7 mouse cellular contexts compared by ENCODE assay signal in the genomic region with DNA sequence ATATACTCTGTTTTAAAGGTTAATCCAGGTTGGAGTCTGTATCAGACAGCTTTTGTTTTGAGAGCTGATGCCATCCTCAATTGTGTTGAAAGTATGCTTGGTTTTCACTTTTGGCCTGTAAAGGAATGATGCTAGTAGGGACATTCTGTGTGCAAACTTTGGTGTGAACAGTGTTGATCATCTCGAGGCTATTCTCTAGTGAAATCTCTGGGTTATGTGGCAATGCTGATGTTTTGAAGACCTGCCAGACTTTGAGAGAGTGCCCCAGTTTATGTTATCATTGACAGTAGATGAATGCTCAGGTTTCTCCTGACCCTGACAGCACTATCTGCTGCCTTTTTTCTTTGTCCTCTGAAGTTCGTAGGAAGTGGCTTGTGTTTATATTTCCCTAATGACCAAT. TPM values are rescaled to one million over a fixed set of nuclear protein-coding genes. Genes with fewer than 3 reads are reported as not detected.
DNase-seq lines count a peak whose midpoint lies in the region; ATAC-seq and TF ChIP-seq lines count a peak whose summit lies in the region.

No protein-coding gene starts in this region.

- no peaks in the 10 kb centered on the region for H3K9me3 ChIP-seq in lung, postnatal 0 days (ENCODE audit: low read length)
- H3K9me3 ChIP-seq in forebrain, embryonic 11.5 days (ENCODE audit: control insufficient read depth, low read length), result no peaks in the 10 kb centered on the region
- H3K9me3 ChIP-seq in limb, embryonic 14.5 days (ENCODE audit: control insufficient read depth, low read length), result no peaks in the 10 kb centered on the region
- no peaks in the 10 kb centered on the region for H3K9me3 ChIP-seq in stomach, postnatal 0 days (ENCODE audit: control insufficient read depth, low read length)

- peak overlapping the region; percentile 81; the same call in 1 of the 2 replicates for H3K4me2 ChIP-seq in lung, postnatal 0 days (replicated peaks; ENCODE audit: low read depth, low read length)
- H3K4me2 ChIP-seq in forebrain, embryonic 11.5 days (ENCODE audit: low read depth, low read length, severe bottlenecking), result peak overlapping the region; percentile 88
- peak overlapping the region; percentile 71 for H3K4me2 ChIP-seq in limb, embryonic 14.5 days (replicated peaks; ENCODE audit: low read depth, low read length, severe bottlenecking)
- H3K4me2 ChIP-seq in stomach, postnatal 0 days (replicated peaks; ENCODE audit: low read depth), result peak overlapping the region; percentile 90

- no peaks in the 10 kb centered on the region for H3K27me3 ChIP-seq in lung, postnatal 0 days (replicated peaks; ENCODE audit: insufficient read depth, low read length)
- no peaks in the 10 kb centered on the region for H3K27me3 ChIP-seq in forebrain, embryonic 11.5 days (ENCODE audit: control insufficient read depth, insufficient read depth, low read length)
- no peaks in the 10 kb centered on the region for H3K27me3 ChIP-seq in limb, embryonic 14.5 days (ENCODE audit: control insufficient read depth, insufficient read depth, low read length)
- H3K27me3 ChIP-seq in stomach, postnatal 0 days (ENCODE audit: control insufficient read depth, insufficient read depth, low read length), result no peaks in the 10 kb centered on the region

- no peak overlapping the region for H3K4me3 ChIP-seq in lung, postnatal 0 days (ENCODE audit: low read depth, low read length)
- H3K4me3 ChIP-seq in forebrain, embryonic 11.5 days (ENCODE audit: low read depth, low read length), result peak overlapping the region; percentile 98
- peak overlapping the region; percentile 91 for H3K4me3 ChIP-seq in limb, embryonic 14.5 days (replicated peaks; ENCODE audit: low read length)
- H3K4me3 ChIP-seq in stomach, postnatal 0 days (ENCODE audit: low read depth, low read length), result peak overlapping the region; percentile 92

- H3K27ac ChIP-seq in lung, postnatal 0 days (ENCODE audit: low read length), result no peak overlapping the region
- H3K27ac ChIP-seq in forebrain, embryonic 11.5 days (ENCODE audit: low read depth, low read length), result no peak overlapping the region
- no peak overlapping the region for H3K27ac ChIP-seq in limb, embryonic 14.5 days (replicated peaks; ENCODE audit: low read depth, low read length)
- H3K27ac ChIP-seq in stomach, postnatal 0 days (replicated peaks), result no peak overlapping the region

- WGBS in lung, postnatal 0 days, result 16% methylated on average over 2 of the region's 2 CpGs
- WGBS in forebrain, embryonic 11.5 days, result 78% methylated on average over 2 of the region's 2 CpGs
- 44% methylated on average over 2 of the region's 2 CpGs for WGBS in limb, embryonic 14.5 days
- WGBS in stomach, postnatal 0 days, result 32% methylated on average over 2 of the region's 2 CpGs

- DNase-seq in lung, postnatal 0 days (ENCODE audit: low spot score), result no peak
- no peak for DNase-seq in lung, postnatal 25 days (ENCODE audit: low spot score)
- no peak for DNase-seq in forebrain, embryonic 11.5 days (ENCODE audit: low spot score)
- no peak for DNase-seq in limb, embryonic 14.5 days (ENCODE audit: low spot score)
- no peak for DNase-seq in stomach, postnatal 0 days (ENCODE audit: low spot score)
- no peak for DNase-seq in cerebellum, postnatal 10 days
- no peak for DNase-seq in T-cell, adult 2 months (ENCODE audit: low spot score)

- TF ChIP-seq POLR2A in limb, embryonic 14.5 days (IDR thresholded peaks at IDR 0.05; ENCODE audit: borderline replicate concordance, extremely low read depth, insufficient read depth, insufficient read length), result no peak

- peaks cover 15% of the 10 kb centered on the region; the same call in 1 of the 2 replicates for H3K4me1 ChIP-seq in lung, postnatal 0 days (ENCODE audit: insufficient read depth, low read depth, low read length)
- peaks cover 6% of the 10 kb centered on the region; the same call in 1 of the 2 replicates for H3K4me1 ChIP-seq in forebrain, embryonic 11.5 days (replicated peaks; ENCODE audit: control insufficient read depth, insufficient read depth, low read length)
- peaks cover 9% of the 10 kb centered on the region for H3K4me1 ChIP-seq in limb, embryonic 14.5 days (ENCODE audit: control insufficient read depth, insufficient read depth, low read length)
- H3K4me1 ChIP-seq in stomach, postnatal 0 days (replicated peaks; ENCODE audit: control insufficient read depth, insufficient read depth), result no peaks in the 10 kb centered on the region

- ATAC-seq in lung, postnatal 0 days, result no peak
- no peak for ATAC-seq in forebrain, embryonic 11.5 days (replicated peaks; ENCODE audit: low FRiP score)
- ATAC-seq in limb, embryonic 14.5 days (ENCODE audit: low FRiP score, low read depth), result no peak
- ATAC-seq in stomach, postnatal 0 days (ENCODE audit: low FRiP score, low TSS enrichment), result no peak

- no peak overlapping the region for H3K9ac ChIP-seq in lung, postnatal 0 days (replicated peaks; ENCODE audit: low read depth)
- no peak overlapping the region; the same call in 1 of the 2 replicates for H3K9ac ChIP-seq in forebrain, embryonic 11.5 days (ENCODE audit: low read length)
- H3K9ac ChIP-seq in limb, embryonic 14.5 days (ENCODE audit: low read depth, low read length, severe bottlenecking), result no peak overlapping the region
- no peak overlapping the region for H3K9ac ChIP-seq in stomach, postnatal 0 days (ENCODE audit: low read length)

- H3K36me3 ChIP-seq in lung, postnatal 0 days (ENCODE audit: insufficient read depth, low read length), result 0 out of 2 replicates have a peak, but pooled peaks cover 2% of the 10 kb centered on the region
- no peaks in the 10 kb centered on the region for H3K36me3 ChIP-seq in forebrain, embryonic 11.5 days (ENCODE audit: control insufficient read depth, insufficient read depth, low read length)
- H3K36me3 ChIP-seq in limb, embryonic 14.5 days (ENCODE audit: control insufficient read depth, insufficient read depth, low read length), result peaks cover 9% of the 10 kb centered on the region
- H3K36me3 ChIP-seq in stomach, postnatal 0 days (ENCODE audit: control insufficient read depth, insufficient read depth, low read length), result no peaks in the 10 kb centered on the region

- TF ChIP-seq CTCF in lung, postnatal 0 days (IDR thresholded peaks at IDR 0.05), result no peak
- no peak for TF ChIP-seq CTCF in stomach, postnatal 0 days (IDR thresholded peaks at IDR 0.05; ENCODE audit: low read depth)

- TF ChIP-seq EP300 in lung, postnatal 0 days (IDR thresholded peaks at IDR 0.05), result no peak
- TF ChIP-seq EP300 in stomach, postnatal 0 days (optimal IDR thresholded peaks at IDR 0.05), result no peak

RNA-seq across cellular contexts. Expression of gene Fam161b, which starts 1.2 kb away (rescaled TPM):
- polyA plus RNA-seq in lung, postnatal 0 days (2015; fragmentation: Nextera tagmentation; extraction: Ambion mirVana), result 2.4 and 3.1 TPM in 2 replicates
- polyA plus RNA-seq in forebrain, embryonic 11.5 days (2014; fragmentation: Nextera tagmentation; extraction: Ambion mirVana), result 8.0 and 8.3 TPM in 2 replicates
- 3.4 and 4.7 TPM in 2 replicates for polyA plus RNA-seq in limb, embryonic 14.5 days (2012; rRNA removed)
- polyA plus RNA-seq in limb, embryonic 14.5 days (2014; fragmentation: Nextera tagmentation; extraction: Ambion mirVana), result 2.1 and 2.8 TPM in 2 replicates
- 0.72 and 0.88 TPM in 2 replicates for polyA plus RNA-seq in stomach, postnatal 0 days (2015; fragmentation: Nextera tagmentation; extraction: Ambion mirVana)

RNA-seq across cellular contexts. Expression of gene Coq6, which starts 1.4 kb away (rescaled TPM):
- 20.7 and 21.2 TPM in 2 replicates for polyA plus RNA-seq in lung, postnatal 0 days (2015; fragmentation: Nextera tagmentation; extraction: Ambion mirVana)
- 40.3 and 46.2 TPM in 2 replicates for polyA plus RNA-seq in forebrain, embryonic 11.5 days (2014; fragmentation: Nextera tagmentation; extraction: Ambion mirVana)
- polyA plus RNA-seq in limb, embryonic 14.5 days (2012; rRNA removed), result 49.2 and 63.5 TPM in 2 replicates
- polyA plus RNA-seq in limb, embryonic 14.5 days (2014; fragmentation: Nextera tagmentation; extraction: Ambion mirVana), result 42.4 and 44.8 TPM in 2 replicates
- 27.1 and 27.6 TPM in 2 replicates for polyA plus RNA-seq in stomach, postnatal 0 days (2015; fragmentation: Nextera tagmentation; extraction: Ambion mirVana)

RNA-seq across cellular contexts. Expression of gene Entpd5, which starts 46.0 kb away (rescaled TPM):
- polyA plus RNA-seq in lung, postnatal 0 days (2015; fragmentation: Nextera tagmentation; extraction: Ambion mirVana), result 10.8 TPM in 2 replicates
- polyA plus RNA-seq in forebrain, embryonic 11.5 days (2014; fragmentation: Nextera tagmentation; extraction: Ambion mirVana), result 11.9 and 12.3 TPM in 2 replicates
- polyA plus RNA-seq in limb, embryonic 14.5 days (2012; rRNA removed), result 7.7 and 8.0 TPM in 2 replicates
- polyA plus RNA-seq in limb, embryonic 14.5 days (2014; fragmentation: Nextera tagmentation; extraction: Ambion mirVana), result 12.2 and 12.7 TPM in 2 replicates
- polyA plus RNA-seq in stomach, postnatal 0 days (2015; fragmentation: Nextera tagmentation; extraction: Ambion mirVana), result 44.8 and 48.8 TPM in 2 replicates

RNA-seq across cellular contexts. Expression of gene Bbof1, which starts 46.0 kb away (rescaled TPM):
- polyA plus RNA-seq in lung, postnatal 0 days (2015; fragmentation: Nextera tagmentation; extraction: Ambion mirVana), result 2.8 TPM in 2 replicates
- polyA plus RNA-seq in forebrain, embryonic 11.5 days (2014; fragmentation: Nextera tagmentation; extraction: Ambion mirVana), result 1.5 and 2.1 TPM in 2 replicates
- polyA plus RNA-seq in limb, embryonic 14.5 days (2012; rRNA removed), result 0.55 and 1.3 TPM in 2 replicates
- 0.95 and 1.1 TPM in 2 replicates for polyA plus RNA-seq in limb, embryonic 14.5 days (2014; fragmentation: Nextera tagmentation; extraction: Ambion mirVana)
- 0.68 and 0.74 TPM in 2 replicates for polyA plus RNA-seq in stomach, postnatal 0 days (2015; fragmentation: Nextera tagmentation; extraction: Ambion mirVana)

RNA-seq across cellular contexts. Expression of gene Zfp410, which starts 46.2 kb away (rescaled TPM):
- polyA plus RNA-seq in lung, postnatal 0 days (2015; fragmentation: Nextera tagmentation; extraction: Ambion mirVana), result 44.9 and 49.0 TPM in 2 replicates
- polyA plus RNA-seq in forebrain, embryonic 11.5 days (2014; fragmentation: Nextera tagmentation; extraction: Ambion mirVana), result 121 and 129 TPM in 2 replicates
- 63.6 and 67.3 TPM in 2 replicates for polyA plus RNA-seq in limb, embryonic 14.5 days (2012; rRNA removed)
- polyA plus RNA-seq in limb, embryonic 14.5 days (2014; fragmentation: Nextera tagmentation; extraction: Ambion mirVana), result 81.7 and 82.2 TPM in 2 replicates
- polyA plus RNA-seq in stomach, postnatal 0 days (2015; fragmentation: Nextera tagmentation; extraction: Ambion mirVana), result 32.3 and 32.4 TPM in 2 replicates
